Mouse (Mus musculus): Measurements from ENCODE around the gene Gjb5.

The Gjb5 gene

DNA sequence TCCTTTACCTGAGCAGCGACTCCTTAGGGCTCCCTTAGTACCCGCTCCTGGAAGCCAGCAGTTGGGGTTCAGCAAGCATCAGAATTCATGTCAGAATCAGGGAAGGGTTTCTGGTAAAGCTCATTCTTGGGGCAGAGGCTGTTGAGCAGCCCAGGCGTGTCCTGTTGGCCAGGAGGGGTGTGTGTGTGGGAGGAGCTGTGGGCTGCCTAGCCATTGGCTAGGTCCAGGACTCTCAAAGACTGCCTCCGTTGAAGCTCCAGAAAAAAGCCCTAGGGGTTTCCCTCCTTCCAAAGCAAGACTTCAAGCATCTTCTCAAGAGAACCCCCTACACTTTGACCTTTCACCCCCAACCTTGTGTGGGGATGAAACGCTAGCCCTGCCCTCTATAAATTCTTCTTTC, at the start of gene Gjb5:
TSS of gene Gjb5 (minus strand) at position 164 of the 400 bp plus-strand sequence.
- DNase-seq (ENCODE audit: low spot score): no peak

DNA sequence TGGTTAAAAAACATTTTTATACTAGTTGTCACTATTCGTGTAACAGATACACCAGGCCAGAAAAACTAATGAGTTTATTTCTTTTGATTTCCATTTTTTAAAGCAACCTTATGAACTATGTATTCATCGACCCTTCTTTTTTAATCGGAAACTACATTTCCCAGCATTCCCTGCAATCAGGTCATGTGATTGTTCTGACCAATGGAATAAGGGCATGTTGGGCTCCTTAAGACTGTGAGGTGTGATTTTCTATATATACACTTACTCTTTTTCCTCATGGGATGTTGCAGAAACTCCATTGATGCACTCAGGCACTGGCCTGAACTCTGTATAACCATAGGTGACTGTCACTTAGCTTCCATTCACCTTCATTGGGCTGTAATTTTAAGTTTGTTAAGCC, 44.6 kb upstream of the Gjb5 start:
- DNase-seq (ENCODE audit: low spot score): peak; percentile 34

GRCm38 (mm10) chr4:127402166-127402565, 44.2 kb upstream of the Gjb5 start:
- no peak for DNase-seq (ENCODE audit: low spot score)

GRCm38 (mm10) chr4:127400165-127401145, 42.5 kb upstream of the Gjb5 start:
- no peak for DNase-seq (ENCODE audit: low spot score)

- no peak for DNase-seq (ENCODE audit: low spot score)
Observed at GRCm38 (mm10) chr4:127395591-127395990, 37.6 kb upstream of the Gjb5 start.

- DNase-seq (ENCODE audit: low spot score): no peak
Observed at GRCm38 (mm10) chr4:127389645-127390044, 31.7 kb upstream of the Gjb5 start.

- peak; percentile 35 for DNase-seq (ENCODE audit: low spot score)
Observed at GRCm38 (mm10) chr4:127377344-127377743, 19.4 kb upstream of the Gjb5 start.

DNA sequence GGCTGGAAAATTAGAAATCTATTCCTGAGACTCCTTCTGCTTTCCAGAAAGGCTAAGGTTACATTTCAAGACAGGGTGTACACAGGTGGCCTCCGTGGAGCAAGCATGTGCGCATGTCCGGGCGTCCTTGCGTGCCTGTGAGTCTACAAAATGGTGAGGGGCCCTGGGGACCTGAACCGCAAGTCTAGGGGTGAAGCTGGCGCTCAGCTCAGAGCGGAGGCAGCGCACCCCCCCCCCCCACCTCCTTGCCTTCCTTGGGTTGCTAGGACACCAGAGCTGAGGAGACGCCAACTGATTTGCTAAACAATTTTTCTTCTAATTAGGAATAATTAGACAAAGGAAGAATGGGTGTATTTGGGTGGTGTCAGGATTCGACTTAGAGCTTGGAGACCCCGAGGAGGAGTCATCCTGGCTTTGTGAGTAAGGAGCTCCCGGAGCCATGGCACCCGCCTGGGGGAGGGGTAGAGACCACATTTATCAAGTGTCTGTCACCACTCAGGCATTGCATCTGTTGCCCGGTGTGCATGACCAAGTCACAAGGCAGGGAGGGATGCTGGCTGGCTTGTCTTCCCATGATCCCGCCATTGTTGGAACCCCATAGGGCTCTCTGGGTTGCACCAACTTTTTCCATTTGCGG, 17.7 kb upstream of the Gjb5 start:
- DNase-seq (ENCODE audit: low spot score): peak; percentile 59

GRCm38 (mm10) chr4:127374645-127375044, 16.7 kb upstream of the Gjb5 start:
- no peak for DNase-seq (ENCODE audit: low spot score)

GRCm38 (mm10) chr4:127373491-127373890, 15.5 kb upstream of the Gjb5 start:
- no peak for DNase-seq (ENCODE audit: low spot score)

- no peak for DNase-seq (ENCODE audit: low spot score)
Observed at GRCm38 (mm10) chr4:127371546-127371945, 13.6 kb upstream of the Gjb5 start.

DNA sequence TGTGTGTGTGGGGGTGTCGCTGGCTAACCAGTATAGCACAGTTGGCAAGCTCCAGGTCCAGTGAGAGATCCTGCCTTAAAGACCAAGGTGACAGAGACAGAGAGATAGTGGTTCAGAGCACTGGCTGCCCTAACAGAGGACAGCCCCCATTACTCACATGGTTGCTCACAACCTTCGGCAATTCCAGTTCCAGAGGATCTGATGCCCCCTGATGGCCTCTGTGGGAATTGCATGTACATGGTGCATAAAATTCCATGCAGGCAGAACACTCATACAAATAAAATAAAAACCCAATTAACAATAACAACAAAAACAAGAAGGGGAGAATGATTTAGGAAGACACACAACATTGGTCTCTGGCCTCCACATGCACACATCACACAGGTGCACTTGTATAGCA, 12.5 kb upstream of the Gjb5 start:
- peak; percentile 52 for DNase-seq (ENCODE audit: low spot score)

GRCm38 (mm10) chr4:127368379-127368973, 10.5 kb upstream of the Gjb5 start:
- peak; percentile 82 for DNase-seq (ENCODE audit: low spot score)

DNA sequence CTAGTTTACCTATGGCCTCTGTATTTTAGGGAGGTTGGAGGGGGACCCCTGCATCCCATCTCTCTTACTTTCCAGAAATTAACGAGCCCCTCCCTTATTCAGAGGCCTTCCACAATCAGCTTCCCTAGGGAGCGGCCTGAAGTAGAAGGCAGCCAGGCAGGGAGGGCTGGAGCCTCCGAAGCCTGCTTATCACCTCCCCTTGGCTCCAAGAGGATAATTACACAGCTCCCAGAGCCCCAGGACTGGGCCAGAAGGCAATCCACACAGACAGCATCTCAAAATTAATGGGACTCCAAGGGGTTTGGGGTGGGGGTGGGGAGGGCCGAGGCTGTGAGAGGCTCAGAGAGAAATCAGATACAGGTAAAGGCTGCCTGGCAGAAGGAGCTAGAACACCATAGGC, 7.9 kb upstream of the Gjb5 start:
- no peak for DNase-seq (ENCODE audit: low spot score)

- DNase-seq (ENCODE audit: low spot score): no peak
Observed at GRCm38 (mm10) chr4:127365433-127365832, 7.5 kb upstream of the Gjb5 start.

DNA sequence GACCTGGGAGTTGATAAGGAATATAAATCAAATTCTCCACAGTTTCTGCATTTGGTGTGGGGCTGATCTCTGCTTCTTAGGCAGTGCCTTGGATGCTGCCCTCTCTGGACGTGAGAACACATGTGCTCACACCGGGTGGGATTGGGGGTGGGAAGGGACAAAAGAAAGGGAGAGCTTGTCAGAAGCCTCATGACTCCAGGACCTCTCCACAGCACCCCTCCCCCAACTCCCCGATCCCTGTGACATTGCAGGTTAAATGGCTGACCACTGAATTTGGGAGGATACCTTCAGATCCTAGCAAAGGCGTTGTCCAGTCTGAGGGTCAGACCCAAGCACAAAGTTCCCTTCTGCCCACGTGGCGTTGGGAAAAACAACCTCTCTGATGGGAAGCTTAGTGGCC, 6.5 kb upstream of the Gjb5 start:
- DNase-seq (ENCODE audit: low spot score): no peak

GRCm38 (mm10) chr4:127363331-127363730, 5.3 kb upstream of the Gjb5 start:
- peak; percentile 53 for DNase-seq (ENCODE audit: low spot score)

GRCm38 (mm10) chr4:127362520-127362919, 4.5 kb upstream of the Gjb5 start:
- no peak for DNase-seq (ENCODE audit: low spot score)

GRCm38 (mm10) chr4:127354506-127355485, 3.2 kb downstream of the Gjb5 start:
- DNase-seq (ENCODE audit: low spot score): no peak

DNA sequence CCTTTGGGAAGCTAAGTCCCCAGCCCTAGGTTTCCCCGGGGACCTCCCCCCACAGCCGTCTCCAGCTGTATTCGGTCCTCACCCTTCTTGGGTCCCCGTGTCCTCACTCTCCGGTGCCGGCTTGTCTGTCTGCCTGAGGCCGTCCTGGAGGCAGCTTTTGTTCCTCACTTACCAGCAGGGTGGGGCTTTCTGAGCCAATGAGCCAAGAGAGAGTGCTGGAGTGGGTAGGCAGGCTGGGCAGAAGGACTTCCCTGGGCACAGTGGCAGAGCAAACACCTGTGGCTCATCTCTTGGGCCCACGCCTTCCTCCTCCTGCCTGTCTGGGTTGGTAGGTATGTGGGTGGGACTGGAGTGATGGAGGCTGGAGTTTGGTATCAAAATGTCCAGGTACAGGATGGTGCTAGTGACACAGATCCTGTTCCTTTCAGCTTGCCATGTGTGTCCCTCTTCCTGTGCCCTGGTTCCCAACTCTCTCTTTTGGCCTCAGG, 4.0 kb downstream of the Gjb5 start, which contains the start of gene Gjb4:
TSS of gene Gjb4 (minus strand) at position 131 of the 488 bp plus-strand sequence.
- DNase-seq (ENCODE audit: low spot score): no peak

DNA sequence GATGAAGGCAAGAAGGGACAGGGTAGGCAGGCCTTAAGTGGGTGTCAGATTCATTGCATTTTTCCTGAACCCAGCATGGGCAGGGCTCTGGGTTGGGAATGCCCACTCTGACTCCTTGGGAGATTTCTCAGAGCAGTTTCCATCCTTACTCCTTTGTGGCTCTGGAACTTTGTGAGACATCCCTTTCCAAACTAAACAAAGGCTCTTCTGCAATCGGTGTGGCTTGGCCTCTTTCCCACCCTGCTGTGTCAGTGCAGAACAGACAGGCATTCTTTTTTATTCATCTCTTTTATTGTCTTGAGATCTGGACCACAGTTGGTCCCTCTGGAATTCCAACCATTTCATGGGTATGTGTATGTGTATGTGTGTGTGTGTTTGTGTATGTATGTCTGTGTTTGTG, 5.4 kb downstream of the Gjb5 start:
- no peak for DNase-seq (ENCODE audit: low spot score)

Data from retina, embryonic 14.5 days (tissue).